Mouse (Mus musculus): Measurements from ENCODE around the gene Secisbp2.
A peak's percentile ranks its signal among the peaks of the same experiment; 100 is the strongest.
"Not testable (repeated sequence)": the region's sequence is repeated elsewhere in the genome, so short reads cannot be mapped to it uniquely, and the experiment has no call there.

Secisbp2 gene

GRCm38 (mm10) chr13:51651408-51652064 lies at the start of gene Secisbp2:
Secisbp2 (plus strand) TSS chr13:51651697.
- peak; percentile 90 for DNase-seq

- no peak for DNase-seq
Measured at GRCm38 (mm10) chr13:51602764-51603163, 48.7 kb upstream of the Secisbp2 start.

- DNase-seq = no peak
Measured at GRCm38 (mm10) chr13:51603221-51603893, 48.1 kb upstream of the Secisbp2 start.

GRCm38 (mm10) chr13:51603894-51604244 lies 47.6 kb upstream of the Secisbp2 start:
- DNase-seq = no peak

GRCm38 (mm10) chr13:51609231-51609630 lies 42.3 kb upstream of the Secisbp2 start:
- DNase-seq = no peak

GRCm38 (mm10) chr13:51611060-51611459 lies 40.4 kb upstream of the Secisbp2 start:
- DNase-seq = no peak

GRCm38 (mm10) chr13:51611500-51611899 lies 40.0 kb upstream of the Secisbp2 start:
- no peak for DNase-seq

GRCm38 (mm10) chr13:51615815-51616214 lies 35.7 kb upstream of the Secisbp2 start:
- DNase-seq = no peak

- DNase-seq = no peak
Measured at GRCm38 (mm10) chr13:51616417-51617044, 35.0 kb upstream of the Secisbp2 start.

- no peak for DNase-seq
Measured at GRCm38 (mm10) chr13:51617306-51617705, 34.2 kb upstream of the Secisbp2 start.

GRCm38 (mm10) chr13:51617861-51618260 lies 33.6 kb upstream of the Secisbp2 start:
- no peak for DNase-seq

GRCm38 (mm10) chr13:51618602-51619001 lies 32.9 kb upstream of the Secisbp2 start:
- no peak for DNase-seq

- DNase-seq = no peak
Measured at GRCm38 (mm10) chr13:51622626-51623025, 28.9 kb upstream of the Secisbp2 start.

- DNase-seq = no peak
Measured at GRCm38 (mm10) chr13:51623678-51624077, 27.8 kb upstream of the Secisbp2 start.

GRCm38 (mm10) chr13:51628273-51628848 lies 23.1 kb upstream of the Secisbp2 start:
- no peak for DNase-seq

- no peak for DNase-seq
Measured at GRCm38 (mm10) chr13:51631354-51631992, 20.0 kb upstream of the Secisbp2 start.

- no peak for DNase-seq
Measured at GRCm38 (mm10) chr13:51632560-51633218, 18.8 kb upstream of the Secisbp2 start.

GRCm38 (mm10) chr13:51635384-51635783 lies 16.1 kb upstream of the Secisbp2 start:
- not testable (repeated sequence) for DNase-seq

- DNase-seq = no peak
Measured at GRCm38 (mm10) chr13:51638958-51639357, 12.5 kb upstream of the Secisbp2 start.

GRCm38 (mm10) chr13:51641424-51641823 lies 10.1 kb upstream of the Secisbp2 start:
- no peak for DNase-seq

GRCm38 (mm10) chr13:51642171-51642778 lies 9.2 kb upstream of the Secisbp2 start:
- peak; percentile 64 for DNase-seq
